Mouse (Mus musculus) CH12.LX (cell line): ENCODE data around the gene Pef1. TPM values are rescaled to one million over a fixed set of nuclear protein-coding genes. Genes with fewer than 3 reads are reported as not detected.

Experiments
- DNase-seq: peaks from one replicate; pipeline ENCODE4 v3.0.0-alpha.2; 2013; ENCODE audit errors: extremely low read depth
- H3K27ac ChIP-seq: 2 replicates; pipeline ENCODE4 v1.5.1; 2012; ENCODE audit warnings: low read depth, mild to moderate bottlenecking, control low read depth, moderate library complexity; ENCODE audit not compliant: insufficient read depth
- H3K27me3 ChIP-seq: replicated peaks from 2 replicates; pipeline ENCODE3; 2012; ENCODE audit warnings: inconsistent platforms
- H3K36me3 ChIP-seq, 2 experiments: replicated peaks in 1 of 2; 2 replicates each; pipeline versions ENCODE3 to v1.6.1; 2012; ENCODE audit warnings: inconsistent platforms in 1 of 2, low read length in 1 of 2, mild to moderate bottlenecking in 1 of 2, mixed read lengths in 1 of 2, moderate library complexity in 1 of 2; ENCODE audit not compliant: control insufficient read depth in 1 of 2, insufficient read depth in 1 of 2
- H3K4me1 ChIP-seq, 2 experiments: 2 replicates each; pipeline ENCODE4 v1.6.1; 2012; ENCODE audit warnings: inconsistent platforms in 1 of 2, moderate library complexity in 1 of 2; ENCODE audit not compliant: insufficient read depth in 2 of 2, control insufficient read depth in 1 of 2
- H3K4me2 ChIP-seq: 2 replicates; pipeline ENCODE4 v1.6.1; 2012; ENCODE audit warnings: low read depth, mild to moderate bottlenecking, control low read depth; ENCODE audit not compliant: poor library complexity, insufficient read depth, severe bottlenecking
- H3K4me3 ChIP-seq, 3 experiments: fragments of 150-350 bp in 1 of 3; sonication (generic) in 1 of 3; replicated peaks in 1 of 3; 2 replicates each; pipeline versions ENCODE3 to v1.5.1; 2011 to 2012; ENCODE audit warnings: low read depth in 2 of 3, low read length in 2 of 3, mild to moderate bottlenecking in 2 of 3, moderate library complexity in 2 of 3, control low read depth in 1 of 3, improper control_type of control experiment in 1 of 3, inconsistent platforms in 1 of 3, mixed read lengths in 1 of 3; ENCODE audit not compliant: poor library complexity in 1 of 3
- H3K79me2 ChIP-seq: replicated peaks from 2 replicates; pipeline ENCODE4 v1.6.1; 2012; ENCODE audit warnings: mild to moderate bottlenecking, moderate library complexity; ENCODE audit not compliant: control insufficient read depth, poor library complexity, insufficient read depth, severe bottlenecking; ENCODE audit errors: extremely low read depth
- H3K9ac ChIP-seq: 2 replicates; pipeline ENCODE4 v1.6.1; 2012; ENCODE audit warnings: low read depth, mild to moderate bottlenecking, control low read depth, moderate library complexity; ENCODE audit not compliant: insufficient read depth
- H3K9me3 ChIP-seq: replicated peaks from 2 replicates; pipeline ENCODE3; 2012; ENCODE audit warnings: low read length, inconsistent platforms, mixed read lengths
- BHLHE40 ChIP-seq: IDR thresholded peaks from 2 replicates; pipeline ENCODE4 v1.6.1; 2011; ENCODE audit warnings: mild to moderate bottlenecking, low read depth, low read length, improper control_type of control experiment
- CHD1 ChIP-seq: IDR thresholded peaks from 2 replicates; pipeline ENCODE4 v1.6.1; 2012; ENCODE audit warnings: low read depth, low read length, improper control_type of control experiment, inconsistent platforms
- CTCF ChIP-seq, 2 experiments: IDR thresholded peaks in 1 of 2; conservative IDR thresholded peaks in 1 of 2; 2 replicates each; pipeline ENCODE4 v1.5.1; 2011 to 2012; ENCODE audit warnings: low read depth in 2 of 2, low read length in 2 of 2, improper control_type of control experiment in 1 of 2, inconsistent platforms in 1 of 2, mild to moderate bottlenecking in 1 of 2, moderate library complexity in 1 of 2
- ELF1 ChIP-seq: IDR thresholded peaks from 2 replicates; pipeline ENCODE4 v1.6.1; 2014; ENCODE audit warnings: low read depth, mild to moderate bottlenecking, inconsistent platforms, low read length, improper control_type of control experiment
- EP300 ChIP-seq: IDR thresholded peaks from 2 replicates; pipeline ENCODE4 v1.6.1; 2011; ENCODE audit warnings: low read length, improper control_type of control experiment
- HCFC1 ChIP-seq: IDR thresholded peaks from 2 replicates; pipeline ENCODE4 v1.6.1; 2012; ENCODE audit warnings: low read depth, mild to moderate bottlenecking, inconsistent platforms, low read length, improper control_type of control experiment
- IRF4 ChIP-seq: IDR thresholded peaks from 2 replicates; pipeline ENCODE4 v1.6.1; 2014; ENCODE audit warnings: low read depth, mild to moderate bottlenecking, inconsistent platforms, low read length, improper control_type of control experiment
- KAT2A ChIP-seq: IDR thresholded peaks from 2 replicates; pipeline ENCODE4 v1.6.1; 2012; ENCODE audit warnings: low read length, improper control_type of control experiment, inconsistent platforms; ENCODE audit not compliant: insufficient replicate concordance
- MAX ChIP-seq: IDR thresholded peaks from 2 replicates; pipeline ENCODE4 v1.6.1; 2011; ENCODE audit warnings: low read length, improper control_type of control experiment
- MEF2A ChIP-seq: IDR thresholded peaks from 2 replicates; pipeline ENCODE4 v1.6.1; 2014; ENCODE audit warnings: low read depth, mild to moderate bottlenecking, inconsistent platforms, low read length, improper control_type of control experiment, borderline replicate concordance
- MXI1 ChIP-seq: IDR thresholded peaks from 2 replicates; pipeline ENCODE4 v1.6.1; 2011; ENCODE audit warnings: mild to moderate bottlenecking, low read depth, low read length, improper control_type of control experiment
- NELFE ChIP-seq: IDR thresholded peaks from 2 replicates; pipeline ENCODE4 v1.6.1; 2011; ENCODE audit warnings: low read depth, low read length, improper control_type of control experiment
- PAX5 ChIP-seq: IDR thresholded peaks from 2 replicates; pipeline ENCODE4 v1.6.1; 2012; ENCODE audit warnings: low read length, inconsistent platforms, mixed read lengths
- POLR2AphosphoS2 ChIP-seq: IDR thresholded peaks from 2 replicates; pipeline ENCODE4 v1.6.1; 2011; ENCODE audit warnings: low read depth, low read length, improper control_type of control experiment
- RCOR1 ChIP-seq: conservative IDR thresholded peaks from 2 replicates; pipeline ENCODE4 v1.6.1; 2012; ENCODE audit warnings: low read depth, mild to moderate bottlenecking, inconsistent platforms, low read length, improper control_type of control experiment
- SIN3A ChIP-seq: IDR thresholded peaks from 2 replicates; pipeline ENCODE4 v1.6.1; 2012; ENCODE audit warnings: low read length, improper control_type of control experiment, inconsistent platforms
- SMC3 ChIP-seq: IDR thresholded peaks from 2 replicates; pipeline ENCODE4 v1.6.1; 2011; ENCODE audit warnings: low read depth, low read length, improper control_type of control experiment
- TBP ChIP-seq: conservative IDR thresholded peaks from 2 replicates; pipeline ENCODE4 v1.6.1; 2011; ENCODE audit warnings: low read depth, low read length, improper control_type of control experiment
- UBTF ChIP-seq: IDR thresholded peaks from 2 replicates; pipeline ENCODE4 v1.6.1; 2012; ENCODE audit warnings: low read depth, mild to moderate bottlenecking, inconsistent platforms, low read length, improper control_type of control experiment, moderate library complexity
- USF1 ChIP-seq: IDR thresholded peaks from 2 replicates; pipeline ENCODE4 v1.6.1; 2014; ENCODE audit warnings: low read depth, mild to moderate bottlenecking, inconsistent platforms, low read length, improper control_type of control experiment
- USF2 ChIP-seq: conservative IDR thresholded peaks from 2 replicates; pipeline ENCODE4 v1.6.1; 2011; ENCODE audit warnings: low read depth, low read length, improper control_type of control experiment
- ZC3H11A ChIP-seq: IDR thresholded peaks from 2 replicates; pipeline ENCODE4 v1.6.1; 2012; ENCODE audit warnings: low read depth, mild to moderate bottlenecking, inconsistent platforms, low read length, improper control_type of control experiment
- ZKSCAN1 ChIP-seq: IDR thresholded peaks from 2 replicates; pipeline ENCODE4 v1.6.1; 2012; ENCODE audit warnings: low read depth, inconsistent platforms, low read length, improper control_type of control experiment, borderline replicate concordance
- ZNF384 ChIP-seq: IDR thresholded peaks from 2 replicates; pipeline ENCODE4 v1.6.1; 2012; ENCODE audit warnings: low read depth, low read length, improper control_type of control experiment, inconsistent platforms
- dilution Hi-C: fragments of 300-500 bp; cut with MboI; formaldehyde crosslinking; loops from 2 replicates; pipeline ENCODE4 v1.14.3; 2020; ENCODE audit warnings: low sequenced_read_pairs; ENCODE audit not compliant: extremely low pct_unique_long_range_greater_than_20kb, extremely low pct_ligation_motif_present
- in situ Hi-C: fragments of 300-500 bp; cut with MboI; formaldehyde crosslinking; loops from 3 replicates; pipeline ENCODE4 v1.14.3; 2019; ENCODE audit warnings: low sequenced_read_pairs, low pct_ligation_motif_present, low pct_unique_long_range_greater_than_20kb, mixed read lengths
- polyA plus RNA-seq: library from polyadenylated mRNA; unstranded; fragments of >175 nt; gene quantifications from 2 replicates; pipeline ENCODE4 v1.2.1, GENCODE M21; 2012; ENCODE audit warnings: low read depth; ENCODE audit not compliant: insufficient read length
- total RNA-seq, 2 experiments: library from RNA; depleted of rRNA; stranded (reverse); fragments of 300-350 nt in 1 of 2; fragments of >200 nt in 1 of 2; gene quantifications; 2 replicates each; pipeline ENCODE4 v1.2.3; 2012 to 2014

The Pef1 gene
- total and polyA plus RNA-seq, 3 experiments = 26.2 to 38.6 (median 32.5) TPM

DNA sequence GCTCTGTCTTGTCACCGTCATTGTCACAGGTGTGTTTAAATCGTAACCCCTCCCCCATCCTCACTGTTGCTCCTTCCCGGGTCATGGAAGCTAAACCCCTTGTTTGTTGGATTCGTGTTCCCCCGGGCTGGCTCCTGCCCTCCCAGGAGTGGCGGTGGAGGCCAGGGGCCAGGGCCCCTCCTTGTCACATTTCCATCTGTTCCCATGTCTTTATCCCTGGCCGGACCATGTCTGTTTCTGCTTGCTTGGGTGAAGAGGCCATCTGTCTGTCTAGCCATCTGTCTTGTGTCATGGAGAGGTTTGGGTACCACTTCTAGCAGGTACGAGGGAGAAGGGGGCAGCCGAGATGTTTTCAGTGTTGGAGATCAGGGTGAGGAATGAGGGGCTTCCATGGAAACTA, 20.1 kb upstream of the Pef1 start:
- no peak overlapping the region for H3K9ac ChIP-seq
- H3K27ac ChIP-seq = no peak overlapping the region
- dilution Hi-C loops (no loop called here), in situ Hi-C loops (loop anchor here (25.0 kb wide), 2 partner anchors 295 to 370 kb away; no protein-coding TSS in a partner anchor)
- H3K4me2 ChIP-seq = no peak overlapping the region
- H3K4me3 ChIP-seq = no peak overlapping the region
- TF ChIP-seq RCOR1 = no peak
- TF ChIP-seq UBTF = no peak
- TF ChIP-seq IRF4 = no peak
- no peak for TF ChIP-seq NELFE
- no peak for TF ChIP-seq TBP
- TF ChIP-seq POLR2AphosphoS2 = no peak
- TF ChIP-seq USF2 = no peak
- no peak for TF ChIP-seq SMC3
- TF ChIP-seq MEF2A = no peak
- no peak for TF ChIP-seq ZC3H11A
- TF ChIP-seq SIN3A = no peak
- TF ChIP-seq USF1 = no peak
- TF ChIP-seq MAX = no peak
- no peak for TF ChIP-seq ELF1
- H3K27me3 ChIP-seq = peaks cover 96% of the 10 kb centered on the region
- no peaks in the 10 kb centered on the region for H3K4me1 ChIP-seq
- no peaks in the 10 kb centered on the region for H3K79me2 ChIP-seq
- no peaks in the 10 kb centered on the region for H3K9me3 ChIP-seq
- no peaks in the 10 kb centered on the region for H3K36me3 ChIP-seq
- no peak for DNase-seq

DNA sequence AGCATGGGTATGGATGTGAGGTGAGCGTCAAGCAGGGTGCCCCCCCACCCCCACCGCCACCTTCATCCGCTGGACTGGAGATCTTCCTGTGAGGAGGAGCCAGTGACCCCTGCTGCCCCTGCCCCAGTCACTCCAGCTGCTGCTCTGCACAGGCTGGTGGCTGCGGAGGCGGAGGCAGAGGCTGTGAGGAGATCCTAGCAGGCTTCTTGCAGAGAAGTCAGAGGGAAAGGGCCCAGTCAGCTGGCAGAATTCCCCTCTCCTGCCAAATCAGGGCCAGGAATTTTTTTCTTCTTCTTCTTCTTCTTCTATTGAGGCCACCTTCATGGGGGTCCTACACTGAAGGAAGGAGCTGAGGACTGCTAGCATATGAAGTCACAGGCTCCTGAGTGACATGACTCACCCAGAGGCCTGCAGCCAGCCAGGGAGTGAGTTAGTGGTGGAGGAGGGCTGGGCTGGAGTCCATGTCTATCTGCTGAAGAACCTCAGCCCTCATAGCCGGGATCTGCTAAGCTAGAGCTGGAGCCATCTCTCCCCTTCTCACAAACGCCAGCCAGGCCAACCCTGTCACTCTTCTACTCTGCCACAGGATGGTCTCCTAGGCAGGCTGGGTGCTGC, 17.9 kb upstream of the Pef1 start:
- Histone ChIP-seq H3K9me3 (no peaks in the 10 kb centered on the region), H3K4me3 (no peak overlapping the region), H3K4me2 (no peak overlapping the region), H3K27me3 (peaks cover 95% of the 10 kb centered on the region), H3K27ac (no peak overlapping the region), H3K79me2 (no peaks in the 10 kb centered on the region), H3K9ac (no peak overlapping the region), H3K36me3 (no peaks in the 10 kb centered on the region), H3K4me1 (no peaks in the 10 kb centered on the region)
- TF ChIP-seq NELFE = no peak
- TF ChIP-seq ZC3H11A = no peak
- TF ChIP-seq EP300 = no peak
- no peak for TF ChIP-seq IRF4
- TF ChIP-seq CHD1 = no peak
- no peak for TF ChIP-seq BHLHE40
- no peak for TF ChIP-seq CTCF (conservative IDR thresholded peaks at IDR 0.05 in 1 of 2, IDR thresholded peaks at IDR 0.05 in 1 of 2; ENCODE audit: low read depth in 2 of 2, low read length in 2 of 2)
- TF ChIP-seq KAT2A = no peak
- no peak for TF ChIP-seq HCFC1
- TF ChIP-seq ZKSCAN1 = no peak
- no peak for TF ChIP-seq USF1
- no peak for TF ChIP-seq PAX5
- TF ChIP-seq TBP = no peak
- TF ChIP-seq RCOR1 = no peak
- TF ChIP-seq SMC3 = no peak
- TF ChIP-seq MXI1 = no peak
- no peak for TF ChIP-seq ZNF384
- no peak for DNase-seq
- dilution Hi-C loops = no loop called here
- in situ Hi-C loops = loop anchor here (25.0 kb wide), 2 partner anchors 297 to 372 kb away; no protein-coding TSS in a partner anchor
